Mouse (Mus musculus): ENCODE measurements around the gene Atxn1.

- TF ChIP-seq CTCF (conservative IDR thresholded peaks at IDR 0.05 in 1 of 2, IDR thresholded peaks at IDR 0.05 in 1 of 2; ENCODE audit: low read depth in 2 of 2, low read length in 2 of 2) (no peak), MYC (IDR thresholded peaks at IDR 0.05; ENCODE audit: low read depth, low read length) (no peak)
Observed at GRCm38 (mm10) chr13:45796286-45796685, 168.5 kb downstream of the Atxn1 start.
